Comparison of ENCODE assay signal across 20 mouse cellular contexts in the genomic region with DNA sequence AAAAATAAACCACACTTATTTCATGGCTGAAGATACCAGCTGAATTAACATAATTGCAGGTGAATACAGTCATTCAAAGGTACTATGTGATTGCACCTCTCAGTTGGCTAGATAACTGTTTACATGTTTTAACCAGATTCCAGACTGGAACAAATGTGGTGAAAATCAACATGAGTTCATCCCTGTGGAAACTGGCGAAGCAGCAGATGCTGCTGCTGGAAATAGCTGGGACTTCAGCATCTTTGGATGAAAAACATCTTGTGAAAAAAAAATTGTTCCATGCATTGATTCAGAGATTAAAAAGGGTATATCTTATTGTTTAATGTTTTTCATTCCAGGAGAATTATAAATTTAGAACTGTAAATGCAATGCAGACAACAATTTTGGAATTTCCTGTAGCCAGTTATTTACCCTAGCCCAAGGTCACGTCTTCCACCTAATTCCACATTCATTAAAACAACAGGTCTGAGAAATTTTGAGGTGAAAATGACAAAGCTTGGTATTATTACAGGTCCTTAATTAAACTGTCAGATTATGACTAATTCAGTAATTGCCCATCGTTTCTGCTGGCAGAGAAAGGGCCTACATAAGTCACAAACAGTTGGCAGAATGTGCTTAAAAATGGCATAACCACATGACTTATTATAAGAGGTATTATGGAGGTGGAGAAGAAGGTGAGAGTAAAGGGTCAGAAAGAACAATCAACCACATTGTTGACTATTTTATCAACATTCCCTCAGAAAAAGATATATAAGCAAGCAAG.
DNase-seq lines count a peak whose midpoint lies in the region; ATAC-seq and TF ChIP-seq lines count a peak whose summit lies in the region.
"Had no signal": no experiment of that assay in that cellular context is flagged by ENCODE, and none has a peak within 500 bp of the region (broad histone marks: within the 10 kb centered on the region; RNA-seq: fewer than 3 reads in every experiment).

No protein-coding gene starts in this region.

- no peak for DNase-seq in frontal cortex, postnatal 25 days (ENCODE audit: low spot score in 2 of 2)
- DNase-seq in brain, adult 2 months (ENCODE audit: low read depth, low spot score): peak; percentile 84
- DNase-seq in left cerebral cortex, adult 2 months (ENCODE audit: extremely low spot score in 1 of 2, low spot score in 2 of 2): no peak
- peak; percentile 27 for DNase-seq in right cerebral cortex, postnatal 25 days
- no peak for DNase-seq in adrenal gland, adult 8-10 months
- DNase-seq in liver, embryonic 11.5 days (ENCODE audit: low spot score): no peak
- DNase-seq: adrenal gland, postnatal 14 days; gastrocnemius, adult 2 months; heart, adult 18-20 months; kidney, adult 8-10 months; kidney, postnatal 25 days; lung, adult 2 months; lung, postnatal 36 days; thymus, postnatal 14 days had no signal

- H3K4me3 ChIP-seq in left cerebral cortex, adult 2 months: no peak overlapping the region
- H3K4me3 ChIP-seq in liver, embryonic 11.5 days (ENCODE audit: low read depth, low read length): no peak overlapping the region
- H3K4me3 ChIP-seq: embryonic facial prominence, embryonic 15.5 days; forebrain, embryonic 10.5 days; gastrocnemius, adult 2 months; hindbrain, embryonic 10.5 days; midbrain, embryonic 12.5 days had no signal

- peak; percentile 93 for ATAC-seq in frontal cortex, adult (ENCODE audit: low TSS enrichment)
- ATAC-seq in liver, embryonic 11.5 days (replicated peaks; ENCODE audit: low FRiP score): no peak
- ATAC-seq: inflammation-experienced regulatory T-cells, adult 6 months had no signal

- no peak for TF ChIP-seq CTCF in left cerebral cortex, adult 2 months (IDR thresholded peaks at IDR 0.05)

- 72% methylated on average over 3 of the region's 3 CpGs for WGBS in liver, embryonic 11.5 days

- no peaks in the 10 kb centered on the region for H3K9me3 ChIP-seq in liver, embryonic 11.5 days (ENCODE audit: control insufficient read depth, low read length)
- H3K9me3 ChIP-seq: embryonic facial prominence, embryonic 15.5 days; forebrain, embryonic 10.5 days; hindbrain, embryonic 10.5 days; midbrain, embryonic 12.5 days had no signal

- H3K4me1 ChIP-seq in liver, embryonic 11.5 days (replicated peaks; ENCODE audit: control insufficient read depth, insufficient read depth, low read length): no peaks in the 10 kb centered on the region
- H3K4me1 ChIP-seq: embryonic facial prominence, embryonic 15.5 days; forebrain, embryonic 10.5 days; hindbrain, embryonic 10.5 days; midbrain, embryonic 12.5 days had no signal

- intact Hi-C loops in left cerebral cortex, adult 2 months (cut with DNase I): loop anchor here (2.0 to 5.0 kb wide), 3 partner anchors 101 to 154 kb away; a partner anchor contains a TSS

- no peak overlapping the region for H3K4me2 ChIP-seq in liver, embryonic 11.5 days
- H3K4me2 ChIP-seq: embryonic facial prominence, embryonic 15.5 days; midbrain, embryonic 12.5 days had no signal

- no peaks in the 10 kb centered on the region for H3K36me3 ChIP-seq in liver, embryonic 11.5 days (ENCODE audit: control insufficient read depth, insufficient read depth, low read length)
- H3K36me3 ChIP-seq: embryonic facial prominence, embryonic 15.5 days; forebrain, embryonic 10.5 days; hindbrain, embryonic 10.5 days; midbrain, embryonic 12.5 days had no signal

- no peaks in the 10 kb centered on the region for H3K27me3 ChIP-seq in liver, embryonic 11.5 days (replicated peaks; ENCODE audit: control insufficient read depth, insufficient read depth, low read length)
- H3K27me3 ChIP-seq: embryonic facial prominence, embryonic 15.5 days; midbrain, embryonic 12.5 days had no signal

- H3K27ac ChIP-seq in left cerebral cortex, adult 2 months: peak overlapping the region; percentile 60; the same call in 1 of the 2 replicates
- H3K27ac ChIP-seq in liver, embryonic 11.5 days (ENCODE audit: low read depth, low read length): no peak overlapping the region
- H3K27ac ChIP-seq: embryonic facial prominence, embryonic 15.5 days; forebrain, embryonic 10.5 days; gastrocnemius, adult 2 months; hindbrain, embryonic 10.5 days; midbrain, embryonic 12.5 days had no signal

- no peak overlapping the region for H3K9ac ChIP-seq in liver, embryonic 11.5 days (ENCODE audit: low read depth, low read length)
- H3K9ac ChIP-seq: embryonic facial prominence, embryonic 15.5 days; midbrain, embryonic 12.5 days had no signal

Comparison
In these comparisons a context has a peak if more than half of its experiments do, and no peak if none do; other contexts are left out.
1. DNase-seq: peak in brain, adult 2 months (single experiment) and right cerebral cortex, postnatal 25 days (single experiment); none in frontal cortex, postnatal 25 days (0 of 2), left cerebral cortex, adult 2 months (0 of 2), adrenal gland, adult 8-10 months (single experiment) and liver, embryonic 11.5 days (single experiment).